Mouse (Mus musculus) olfactory bulb, adult 2 months (tissue): ENCODE measurements at regions not wholly inside any gene's neighbourhood (a gene's known extent, or its start where the extent isn't known, plus 50 kb on each side); places are given as distances from the start of the nearest gene placed in this dataset.

Experiments used
- CTCF ChIP-seq: fragments of 200-500 bp; IDR thresholded peaks from 2 replicates; pipeline ENCODE4 v1.5.1; 2012; ENCODE audit warnings: low read depth, mild to moderate bottlenecking, low read length, moderate library complexity; ENCODE audit not compliant: insufficient read depth
- POLR2A ChIP-seq: fragments of 200-500 bp; IDR thresholded peaks from 2 replicates; pipeline ENCODE4 v1.6.1; 2012; ENCODE audit warnings: mild to moderate bottlenecking, low read depth, low read length, moderate library complexity; ENCODE audit not compliant: insufficient read depth

- TF ChIP-seq CTCF (no peak), POLR2A (no peak)
Measured at GRCm38 (mm10) chr7:36989380-36989779, 291.5 kb downstream of the Tshz3 start.
